Mouse (Mus musculus) frontal cortex, postnatal 36 days (tissue): Measurements from ENCODE around the gene Sema4b.
A peak's percentile ranks its signal among the peaks of the same experiment; 100 is the strongest.

Source experiments
- DNase-seq, 2 experiments: peaks; one replicate each; pipeline ENCODE4 v3.0.0; 2022; ENCODE audit warnings: low spot score in 2 of 2

Gene Sema4b

DNA sequence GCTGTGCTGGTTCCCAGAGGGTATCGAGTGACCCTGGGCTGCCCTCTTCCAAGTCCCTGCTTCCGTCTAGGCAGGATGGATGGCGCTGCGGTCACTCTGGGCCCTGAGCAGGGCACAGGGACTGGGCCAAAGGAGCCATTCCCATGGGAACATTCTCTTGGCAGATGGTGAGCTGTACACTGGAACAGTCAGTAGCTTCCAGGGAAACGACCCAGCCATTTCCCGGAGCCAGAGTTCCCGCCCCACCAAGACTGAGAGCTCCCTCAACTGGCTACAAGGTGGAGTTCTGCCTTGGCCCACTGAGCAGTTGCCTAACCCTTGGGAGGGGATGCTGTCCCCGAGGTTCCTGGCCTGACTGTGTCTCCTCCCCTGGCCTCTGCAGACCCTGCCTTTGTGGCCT is 29.9 kb downstream of the Sema4b start:
- peak; percentile 29 to 41 for DNase-seq

DNA sequence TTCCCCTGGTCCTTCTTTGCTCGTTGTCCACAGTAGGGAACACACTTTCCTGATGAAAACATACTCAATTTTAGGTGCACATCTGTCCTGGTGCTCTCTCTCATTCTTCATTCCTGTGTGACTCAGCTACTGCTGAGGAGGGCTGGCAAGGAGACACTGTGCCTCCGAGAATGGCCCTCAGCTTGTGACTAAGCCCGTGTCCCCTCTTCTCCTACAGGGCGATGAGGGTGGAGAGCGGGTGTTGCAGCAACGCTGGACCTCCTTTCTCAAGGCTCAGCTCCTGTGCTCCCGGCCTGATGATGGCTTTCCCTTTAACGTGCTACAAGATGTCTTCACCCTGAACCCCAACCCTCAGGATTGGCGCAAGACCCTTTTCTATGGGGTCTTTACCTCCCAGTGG is 32.0 kb downstream of the Sema4b start:
- DNase-seq, result no peak

DNA sequence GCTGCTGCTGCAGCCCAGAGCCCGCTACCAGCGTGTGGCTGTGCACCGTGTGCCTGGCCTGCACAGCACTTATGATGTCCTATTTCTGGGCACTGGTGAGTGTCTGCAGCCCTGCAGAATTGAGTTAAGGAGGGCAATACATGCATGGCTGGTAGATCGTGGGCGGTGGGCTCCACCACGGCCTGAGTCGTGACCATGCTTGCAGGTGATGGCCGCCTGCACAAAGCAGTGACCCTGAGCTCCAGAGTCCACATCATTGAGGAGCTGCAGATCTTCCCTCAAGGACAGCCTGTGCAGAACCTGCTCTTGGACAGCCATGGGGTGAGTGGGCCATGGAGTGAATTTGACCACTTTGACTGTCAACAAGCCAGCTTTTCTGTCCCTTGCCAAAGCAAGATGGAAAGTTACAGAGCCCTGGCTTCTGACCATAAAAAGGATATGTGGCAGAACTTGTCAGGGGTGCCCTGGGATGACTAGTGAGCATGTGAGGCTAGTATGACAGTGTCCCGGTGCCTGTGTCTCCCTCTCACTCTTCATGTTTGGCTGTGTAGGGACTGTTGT is 33.7 kb downstream of the Sema4b start:
- no peak for DNase-seq

DNA sequence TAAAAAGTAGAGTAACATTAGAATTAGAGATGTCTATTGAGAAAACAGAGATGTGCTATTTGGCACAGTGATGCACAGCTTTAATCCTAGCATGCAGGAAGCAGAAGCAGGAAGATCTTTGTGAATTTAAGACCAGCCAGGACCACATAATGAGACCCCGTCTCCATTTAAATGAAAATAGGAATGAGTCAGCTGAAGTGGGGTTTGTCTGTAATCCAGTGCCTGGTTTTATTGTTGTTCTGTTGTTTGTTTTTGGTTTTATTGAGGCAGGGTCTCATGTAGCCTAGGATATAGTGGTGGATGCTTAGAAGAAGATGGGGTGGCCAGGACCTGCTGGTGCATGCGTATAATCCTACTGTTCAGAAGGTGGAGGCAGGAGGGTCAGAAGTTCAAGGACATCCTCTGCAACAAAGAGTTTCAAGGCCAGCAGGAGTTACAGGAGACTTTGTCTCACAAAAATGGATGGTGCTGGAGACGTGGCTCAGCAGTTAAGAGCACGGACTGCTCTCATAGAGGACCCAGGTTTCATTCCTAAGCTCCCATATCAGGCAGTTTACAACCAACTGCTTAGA is 34.6 kb downstream of the Sema4b start:
- DNase-seq, result no peak

DNA sequence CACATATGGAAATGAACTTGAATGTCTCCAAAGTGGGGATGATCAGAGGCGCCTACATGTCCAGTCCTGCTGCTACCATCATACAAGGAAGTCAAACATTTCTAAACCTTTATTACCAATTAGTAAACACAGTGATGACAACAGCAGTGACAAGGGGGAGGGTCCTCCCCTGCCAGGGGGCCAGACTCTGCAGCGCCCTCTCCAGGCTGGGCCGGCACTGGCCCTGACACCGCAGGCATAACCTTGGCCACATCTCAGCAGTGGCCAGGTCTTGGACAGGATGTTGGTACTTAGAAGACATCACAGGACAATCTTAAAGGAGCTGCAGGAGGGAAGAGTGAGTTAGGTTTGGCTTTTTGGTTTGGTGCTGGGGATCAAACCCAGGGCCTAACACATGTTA is 40.4 kb downstream of the Sema4b start:
- no peak for DNase-seq

DNA sequence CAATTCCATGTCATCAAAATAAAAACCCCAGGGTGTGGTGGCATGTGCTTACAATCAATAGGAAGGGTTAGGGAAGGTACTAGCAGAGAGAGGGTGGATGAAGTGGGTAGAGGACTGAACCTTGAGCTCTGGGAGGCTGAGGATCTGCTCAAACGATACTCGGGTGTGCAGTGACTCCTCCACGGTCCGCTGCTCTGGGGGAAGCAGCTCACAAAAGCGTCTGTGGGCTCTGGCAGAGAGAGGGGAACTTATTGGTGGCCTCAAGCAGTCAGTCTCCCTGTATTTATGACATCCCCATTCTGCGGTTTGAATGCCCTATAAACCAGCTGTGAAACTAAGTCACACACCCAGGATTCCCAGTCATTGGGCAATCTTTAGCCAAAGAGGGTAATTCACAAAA is 43.6 kb downstream of the Sema4b start:
- no peak for DNase-seq

DNA sequence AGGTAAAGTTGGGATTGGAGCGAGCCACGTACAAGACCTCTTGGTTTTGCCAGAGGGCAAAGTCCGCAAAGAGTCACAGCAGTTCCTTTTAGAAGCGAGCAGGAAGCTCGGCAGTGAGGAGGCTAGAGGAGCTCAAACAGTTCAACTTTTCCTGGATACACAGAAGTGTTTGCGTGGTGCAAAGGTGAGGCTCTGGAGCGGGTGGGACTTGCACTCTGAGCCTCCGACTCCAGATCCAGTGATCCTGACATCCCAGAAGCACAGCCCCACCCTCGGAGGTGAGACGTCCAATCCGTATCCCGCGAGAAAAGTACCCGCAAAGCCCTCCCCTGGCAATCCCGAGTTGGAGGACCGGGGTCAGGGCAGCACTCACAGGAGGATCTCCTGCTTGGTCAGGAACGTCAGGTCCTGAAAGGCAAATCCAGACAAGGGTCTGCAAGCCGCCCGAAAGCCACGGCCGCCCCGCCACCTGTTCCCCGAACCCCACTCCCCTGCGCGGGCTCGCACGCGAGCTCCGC is 45.4 kb downstream of the Sema4b start:
- peak in 1 of 2 experiments; percentile 20 for DNase-seq

DNA sequence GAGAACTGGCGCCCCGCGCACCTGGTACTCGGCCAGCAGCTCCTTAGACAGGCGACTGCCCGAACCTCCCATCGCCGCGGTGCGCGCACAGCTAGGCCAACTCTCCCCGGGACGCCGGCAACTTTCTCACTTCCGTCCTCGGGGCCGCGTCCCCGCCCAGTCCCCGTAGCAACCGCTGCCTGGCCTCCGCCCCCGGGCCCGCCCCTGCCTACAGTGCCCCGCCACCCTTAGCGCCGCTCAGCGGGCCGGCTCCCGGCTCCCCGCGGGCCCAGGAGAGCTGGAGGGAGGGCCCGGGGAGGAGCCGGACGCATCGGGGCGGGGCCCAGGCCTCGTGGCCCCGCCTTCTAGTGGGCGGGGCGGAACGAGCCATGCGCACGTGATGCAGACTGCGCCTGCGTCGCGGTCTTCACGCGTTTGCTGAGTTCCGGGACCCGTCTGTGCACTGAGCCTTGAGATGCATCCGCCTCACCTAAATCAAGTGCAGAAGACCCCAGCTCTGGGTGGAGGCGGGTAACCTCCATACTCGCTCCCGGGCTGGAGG is 45.9 kb downstream of the Sema4b start, which contains the start of the genes Cib1 and Gdpgp1:
TSS of gene Cib1 (minus strand) at position 325 of the 541 bp plus-strand sequence.
TSS of gene Gdpgp1 (plus strand) at position 377 of the 541 bp plus-strand sequence.
- DNase-seq, result peak; percentile 90 to 95

DNA sequence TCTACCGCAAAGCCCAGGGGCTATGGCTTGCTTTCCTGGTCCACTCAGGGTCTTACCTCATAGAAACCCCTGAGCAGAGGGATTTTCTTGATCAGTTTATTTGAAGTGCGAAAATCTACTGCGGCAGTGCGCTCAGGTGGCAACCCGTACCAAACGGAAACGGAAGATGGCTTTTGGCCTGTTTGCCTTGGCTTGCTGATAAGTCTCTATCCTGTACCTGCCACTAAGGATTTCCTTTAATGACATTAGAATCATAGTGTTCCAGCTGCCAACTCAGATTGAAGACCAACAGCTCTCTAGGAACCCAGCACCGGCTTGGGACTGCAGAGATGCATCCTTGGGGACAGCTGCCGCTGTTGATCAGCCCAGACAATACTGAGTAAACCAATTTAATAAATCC is 47.2 kb downstream of the Sema4b start:
- no peak for DNase-seq

DNA sequence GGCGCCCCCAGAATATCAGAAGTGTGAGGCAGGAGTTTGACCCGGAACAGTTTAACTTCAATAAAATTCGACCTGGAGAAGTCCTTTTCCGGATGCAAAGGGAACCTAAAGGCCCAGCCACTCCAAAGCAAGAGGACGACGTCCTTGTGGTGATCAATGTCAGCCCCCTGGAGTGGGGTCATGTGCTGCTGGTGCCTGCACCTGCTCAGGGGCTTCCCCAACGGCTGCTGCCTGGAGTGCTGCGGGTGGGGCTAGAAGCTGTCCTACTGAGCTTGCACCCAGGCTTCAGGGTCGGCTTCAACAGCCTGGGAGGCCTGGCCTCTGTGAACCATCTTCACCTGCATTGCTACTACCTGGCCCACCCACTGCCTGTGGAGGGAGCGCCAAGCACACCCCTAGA is 51.9 kb downstream of the Sema4b start:
- DNase-seq, result no peak

DNA sequence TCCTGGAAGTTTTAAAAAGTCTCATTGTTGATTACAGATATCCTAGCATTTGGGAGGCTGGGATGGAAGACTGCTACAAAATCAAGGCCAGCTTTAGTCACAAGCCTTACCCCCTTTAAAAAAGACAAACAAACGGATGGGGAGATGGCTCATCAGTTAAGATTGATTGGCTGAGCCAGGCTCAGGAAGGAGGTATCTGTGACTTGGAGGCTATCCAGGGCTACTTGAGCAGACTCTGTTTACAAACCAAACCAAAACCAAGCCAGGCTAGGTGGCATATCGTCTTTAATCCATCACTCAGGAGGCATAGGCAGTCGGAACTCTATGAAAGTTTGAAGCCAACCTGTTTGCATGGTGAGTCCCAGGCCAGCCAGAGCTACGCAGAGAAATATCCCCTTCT is 55.0 kb downstream of the Sema4b start:
- DNase-seq, result no peak

DNA sequence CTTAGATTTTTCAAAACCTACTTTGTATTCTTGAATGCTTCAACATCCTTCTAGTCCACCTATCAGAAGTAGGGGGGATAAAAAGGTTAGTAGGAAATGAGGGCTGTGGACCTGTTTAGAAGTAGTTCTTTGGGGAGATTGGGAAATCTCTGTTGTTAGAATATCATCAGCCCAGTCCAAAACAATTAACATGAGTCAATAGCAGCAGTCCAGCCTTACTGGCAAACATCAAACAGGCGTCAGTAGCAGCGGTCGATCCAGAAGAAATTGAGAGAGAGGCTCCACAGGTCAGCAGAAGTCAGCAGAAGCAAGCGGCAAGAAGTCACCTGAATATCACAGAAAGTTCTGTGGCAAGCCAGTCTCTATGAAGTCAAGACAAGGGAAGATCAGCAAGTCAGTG is 58.2 kb downstream of the Sema4b start:
- no peak for DNase-seq

DNA sequence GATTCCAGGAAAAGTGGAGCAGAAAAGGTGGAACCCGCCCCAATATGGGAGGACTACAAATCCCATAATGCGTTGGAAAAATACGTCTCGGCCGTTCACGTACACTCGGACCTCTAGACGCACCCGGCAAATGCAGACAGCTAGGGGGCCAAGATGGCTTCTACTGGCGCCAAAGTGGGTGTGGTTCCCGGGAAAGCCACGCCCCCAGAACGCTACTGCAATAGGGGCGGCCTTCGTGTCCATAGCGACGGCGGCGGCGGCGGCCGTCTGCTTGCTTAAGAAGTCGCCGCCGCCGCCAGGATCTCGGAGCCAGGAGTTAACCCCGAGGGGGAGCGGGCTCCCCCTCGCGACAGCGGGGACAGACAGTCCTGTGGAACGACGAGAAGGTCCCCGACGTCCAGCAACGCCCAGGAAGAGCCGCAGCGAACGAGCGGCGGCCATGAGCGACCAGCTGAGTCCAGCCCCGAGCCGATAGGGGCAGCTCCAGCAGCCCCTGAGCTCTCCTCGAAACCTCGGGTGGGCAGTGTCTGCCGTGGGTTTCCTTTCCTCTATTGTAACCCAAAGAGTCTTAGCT is 59.6 kb downstream of the Sema4b start, which contains the start of gene Ttll13:
TSS of gene Ttll13 (plus strand) at position 229 of the 574 bp plus-strand sequence.
- peak; percentile 95 to 97 for DNase-seq

DNA sequence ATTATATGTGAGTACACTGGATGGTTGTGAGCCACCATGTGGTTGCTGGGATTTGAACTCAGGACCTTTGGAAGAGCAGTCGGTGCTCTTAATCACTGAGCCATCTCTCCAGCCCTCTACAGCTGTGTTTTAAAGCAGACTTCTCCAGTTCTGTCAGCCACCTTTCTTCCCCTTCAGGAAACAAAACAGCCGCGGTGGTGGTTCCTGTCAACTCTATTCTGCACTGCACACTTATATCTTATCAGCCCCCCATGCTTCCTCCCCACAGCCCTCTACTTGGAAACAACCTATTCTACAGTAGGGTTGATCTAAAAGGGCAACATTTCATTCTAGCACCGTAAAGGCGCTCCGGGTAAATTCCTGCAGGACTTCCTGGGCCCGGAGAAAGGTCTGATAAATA is 60.2 kb downstream of the Sema4b start:
- DNase-seq, result no peak

DNA sequence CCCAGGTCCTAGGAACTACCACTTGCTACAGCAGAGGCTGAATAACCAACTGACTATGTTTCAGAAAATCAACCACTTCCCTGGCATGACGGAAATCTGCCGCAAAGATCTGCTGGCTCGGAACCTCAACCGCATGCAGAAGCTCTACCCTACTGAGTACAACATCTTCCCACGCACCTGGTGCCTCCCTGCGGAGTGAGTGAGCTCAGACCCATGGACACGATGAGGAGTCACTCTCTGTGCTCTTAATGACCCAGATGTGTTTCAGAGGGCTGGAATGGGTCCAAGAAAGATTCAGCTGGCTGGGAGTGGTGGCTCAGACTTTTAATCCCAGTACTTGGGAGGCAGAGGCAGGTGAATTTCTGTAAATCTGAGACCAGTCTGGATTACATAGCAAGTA is 65.8 kb downstream of the Sema4b start:
- no peak for DNase-seq

DNA sequence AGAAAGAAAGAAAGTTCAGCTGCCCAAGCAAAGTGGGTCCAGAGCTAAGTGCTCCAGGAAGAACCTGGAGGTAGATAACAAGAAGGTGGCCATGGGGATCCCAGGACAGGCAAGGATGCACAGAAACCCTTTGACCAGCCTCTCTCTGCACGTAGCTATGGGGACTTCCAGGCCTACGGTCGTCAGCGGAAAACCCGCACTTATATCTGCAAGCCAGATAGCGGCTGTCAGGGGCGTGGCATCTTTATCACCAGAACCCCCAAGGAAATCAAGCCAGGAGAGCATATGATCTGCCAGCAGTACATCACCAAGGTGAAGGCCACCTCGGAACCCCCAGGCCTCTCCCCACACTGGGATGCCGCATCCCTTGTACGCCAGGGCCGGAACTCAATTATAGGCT is 66.2 kb downstream of the Sema4b start:
- DNase-seq, result no peak

DNA sequence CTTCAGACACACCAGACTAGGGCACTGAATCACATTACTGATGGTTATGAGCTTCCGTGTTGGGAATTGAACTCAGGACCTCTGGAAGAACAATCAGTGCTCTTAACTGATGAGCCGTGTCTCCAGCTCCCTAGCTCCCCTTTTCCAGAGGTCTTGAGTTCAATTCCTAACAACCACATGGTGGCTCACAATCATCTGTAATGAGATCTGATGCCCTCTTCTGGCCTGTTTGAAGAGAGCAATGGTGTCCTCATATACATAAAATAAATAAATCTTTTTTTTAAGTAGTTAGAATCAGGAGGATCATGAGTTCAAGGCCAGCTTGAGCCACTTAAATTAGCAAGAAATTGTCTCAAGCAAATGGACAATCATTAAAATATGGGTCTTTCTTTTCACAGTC is 69.3 kb downstream of the Sema4b start:
- no peak for DNase-seq

DNA sequence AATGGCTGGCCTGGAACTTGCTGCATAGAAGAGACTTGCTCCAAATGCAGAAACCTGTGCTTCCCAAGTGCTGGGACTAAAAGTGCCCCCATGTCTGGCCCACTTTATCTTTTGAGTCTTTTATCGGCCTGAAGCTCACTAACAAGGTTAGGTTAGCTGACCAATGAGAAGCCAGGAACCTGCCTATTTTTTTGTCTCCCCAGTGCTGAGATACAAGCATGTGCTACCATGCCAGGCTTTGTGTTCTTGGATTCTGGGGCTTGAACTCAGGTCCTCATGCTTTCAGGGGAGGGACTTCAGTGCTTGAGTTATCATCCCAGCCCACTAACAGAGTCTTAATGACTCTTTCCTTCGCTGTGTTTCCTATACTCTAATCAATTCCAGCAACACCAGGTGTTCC is 71.1 kb downstream of the Sema4b start:
- no peak for DNase-seq

DNA sequence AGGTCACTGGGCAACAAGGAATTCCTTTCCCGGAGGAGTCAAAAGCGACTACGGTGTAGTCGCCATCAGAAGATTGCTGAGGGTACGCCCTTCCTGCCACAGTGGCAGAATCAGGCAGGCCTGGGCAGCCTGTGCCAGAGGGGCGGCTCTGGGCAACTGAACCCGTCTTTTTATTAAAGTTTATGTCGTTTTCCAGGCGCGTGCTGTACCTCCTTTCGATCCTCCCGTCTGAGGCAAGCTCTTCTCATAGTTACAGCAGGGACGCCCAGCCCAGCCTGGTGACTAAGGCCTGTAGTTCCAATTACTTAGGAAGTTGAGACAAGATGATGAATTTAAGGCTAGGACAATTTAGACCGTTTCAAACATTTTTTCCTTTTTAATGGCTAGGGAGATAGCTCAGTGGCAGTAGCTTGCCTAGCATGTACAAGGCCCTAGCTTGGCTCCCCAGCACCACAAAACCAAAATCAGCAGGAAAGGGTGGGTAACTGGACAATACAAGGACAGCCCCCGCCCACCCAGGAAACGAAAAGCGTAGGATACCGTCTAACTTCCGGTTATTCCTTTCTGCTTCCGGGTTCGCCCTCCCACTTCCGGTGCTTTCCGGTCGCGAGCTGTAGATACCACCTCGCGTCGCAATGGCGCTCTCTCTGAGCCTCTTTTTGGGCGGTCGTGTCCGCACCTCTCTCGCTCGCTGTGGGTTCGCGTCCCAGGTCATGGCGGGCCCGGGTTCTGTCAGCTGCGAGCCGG is 74.2 kb downstream of the Sema4b start, which contains the start of gene Ngrn:
TSS of gene Ngrn (plus strand) at position 591 of the 747 bp plus-strand sequence.
- peak; percentile 82 to 89 for DNase-seq

DNA sequence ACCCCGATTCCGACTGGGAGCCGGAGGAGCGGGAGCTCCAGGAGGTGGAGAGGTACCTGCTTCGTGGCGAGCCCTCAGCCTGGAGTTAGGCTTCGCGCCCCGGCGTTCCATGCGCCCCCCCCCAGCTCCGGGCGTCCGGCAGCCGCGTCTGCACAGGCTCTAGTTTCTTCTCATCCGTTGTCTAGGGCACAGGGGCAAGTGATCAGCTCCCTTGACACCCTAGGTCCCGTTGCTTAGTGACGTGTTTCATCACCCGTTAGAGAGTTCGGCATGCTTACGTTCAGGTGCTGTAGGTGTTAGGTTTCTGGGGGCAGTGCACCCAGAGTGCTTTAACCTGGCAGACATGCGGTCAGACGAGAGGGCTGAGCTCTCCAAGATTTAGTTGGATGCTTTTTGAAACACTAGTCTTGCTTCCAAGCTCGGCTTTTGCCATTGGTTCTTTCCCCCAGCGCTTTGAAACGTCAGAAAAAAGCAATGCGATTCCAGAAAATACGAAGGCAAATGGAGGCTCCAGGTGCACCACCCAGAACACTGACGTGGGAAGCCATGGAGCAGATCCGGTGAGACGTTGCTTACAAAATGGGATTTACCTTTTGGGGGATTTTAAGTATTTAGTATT is 74.8 kb downstream of the Sema4b start:
- DNase-seq, result peak; percentile 19 to 26

DNA sequence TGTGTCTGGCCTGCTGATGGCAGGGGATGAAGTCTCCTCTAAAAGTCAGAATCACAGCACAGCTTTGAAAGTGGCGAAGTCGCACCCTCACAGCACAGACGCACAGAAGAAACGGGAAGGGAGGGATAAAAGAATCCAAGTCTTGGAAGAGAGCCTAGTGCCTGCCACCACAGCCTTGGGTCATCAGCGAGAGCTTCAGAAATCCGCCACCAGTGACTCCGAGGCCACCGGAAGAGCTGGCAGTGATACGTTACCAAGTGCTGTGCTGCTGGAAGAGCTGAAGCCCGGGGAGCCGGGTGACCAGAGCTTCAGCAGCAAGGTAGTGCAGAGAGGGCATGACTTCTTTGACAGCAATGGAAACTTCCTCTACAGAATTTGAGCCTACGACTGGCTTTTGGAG is 78.0 kb downstream of the Sema4b start:
- DNase-seq, result no peak

DNA sequence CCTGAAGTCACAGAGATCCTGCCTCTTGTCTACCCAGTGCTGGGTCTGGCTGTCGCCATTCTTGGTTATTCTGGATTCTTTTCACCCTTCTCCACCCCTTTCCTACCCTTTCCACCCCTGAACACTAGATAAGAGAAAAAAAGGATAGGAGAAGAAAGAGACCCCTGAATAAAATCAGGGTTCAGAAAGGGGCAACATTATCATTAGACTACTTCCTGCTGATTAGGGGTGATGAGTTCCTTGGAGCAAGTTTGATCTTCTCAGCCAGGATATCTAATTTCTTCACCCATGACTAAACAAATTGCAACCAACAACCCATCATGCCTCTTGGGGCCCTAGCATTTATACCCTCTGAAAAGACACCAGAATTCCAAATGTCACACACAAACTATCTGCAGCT is 81.1 kb downstream of the Sema4b start:
- DNase-seq, result no peak
